Mouse (Mus musculus) hindbrain, embryonic 11.5 days (tissue): ENCODE results near the gene Ssbp3. TPM values are rescaled to one million over a fixed set of nuclear protein-coding genes. Genes with fewer than 3 reads are reported as not detected.

Experiments
- ATAC-seq: fragments of 200-750 bp; cut with Nextera tagmentation; 2 replicates; pipeline ENCODE4 v1.8.0; 2017; ENCODE audit warnings: mild to moderate bottlenecking, moderate TSS enrichment, moderate library complexity; ENCODE audit not compliant: low FRiP score
- DNase-seq: peaks from one replicate; pipeline ENCODE4 v3.0.0-alpha.2; 2015; ENCODE audit warnings: low spot score
- H3K27ac ChIP-seq: fragments of 300-500 bp; sonication (generic); 2 replicates; pipeline ENCODE4 v1.5.1; 2014; ENCODE audit warnings: mild to moderate bottlenecking, low read depth, low read length
- H3K27me3 ChIP-seq: fragments of 300-500 bp; sonication (generic); 2 replicates; pipeline ENCODE4 v1.6.1; 2014; ENCODE audit warnings: mild to moderate bottlenecking, low read length, moderate library complexity, mixed read lengths; ENCODE audit not compliant: control insufficient read depth, insufficient read depth
- H3K36me3 ChIP-seq: fragments of 300-500 bp; sonication (generic); 2 replicates; pipeline ENCODE4 v1.6.1; 2014; ENCODE audit warnings: mild to moderate bottlenecking, low read length, moderate library complexity, mixed read lengths; ENCODE audit not compliant: control insufficient read depth, insufficient read depth
- H3K4me1 ChIP-seq: fragments of 300-500 bp; sonication (generic); replicated peaks from 2 replicates; pipeline ENCODE4 v1.6.1; 2014; ENCODE audit warnings: low read length, mixed read lengths; ENCODE audit not compliant: control insufficient read depth, insufficient read depth
- H3K4me2 ChIP-seq: fragments of 300-500 bp; sonication (generic); replicated peaks from 2 replicates; pipeline ENCODE4 v1.6.1; 2014; ENCODE audit warnings: mild to moderate bottlenecking, low read depth, low read length
- H3K4me3 ChIP-seq: fragments of 300-500 bp; sonication (generic); 2 replicates; pipeline ENCODE4 v1.5.1; 2014; ENCODE audit warnings: low read depth, low read length
- H3K9ac ChIP-seq: fragments of 300-500 bp; sonication (generic); 2 replicates; pipeline ENCODE4 v1.6.1; 2014; ENCODE audit warnings: low read depth, low read length
- H3K9me3 ChIP-seq: fragments of 300-500 bp; sonication (generic); 2 replicates; pipeline ENCODE4 v1.6.1; 2016; ENCODE audit warnings: low read length; ENCODE audit not compliant: control insufficient read depth
- WGBS: fragments of 180-500 bp; shearing (Covaris S2); extraction: QIAGEN DNeasy Blood & Tissue Kit; methylation state at CpG from one replicate; pipeline ENCODE4 v1.1.7; 2014; 5-methylcytosine and 5-hydroxymethylcytosine counted together
- polyA plus RNA-seq: library from polyadenylated mRNA; unstranded; fragments of >200 nt; fragmentation: Nextera tagmentation; extraction: Ambion mirVana; gene quantifications from 2 replicates; pipeline ENCODE4 v1.2.1, GENCODE M21; 2014

Gene Ssbp3
- polyA plus RNA-seq, 1 experiment from 2014 or later, result 159 TPM

GRCm38 (mm10) chr4:107067151-107067840, 156.8 kb downstream of the Ssbp3 start:
- peaks cover 6% of the 10 kb centered on the region for H3K4me1 ChIP-seq
- peak overlapping the region; percentile 93 for H3K4me2 ChIP-seq
- DNase-seq (peak; percentile 38), ATAC-seq (peak; percentile 52)
- peak overlapping the region; percentile 91 for H3K4me3 ChIP-seq
- no peak overlapping the region for H3K27ac ChIP-seq
- peaks cover 5% of the 10 kb centered on the region; the same call in 1 of the 2 replicates for H3K36me3 ChIP-seq
- H3K9ac ChIP-seq, result peak overlapping the region; percentile 29; the same call in 1 of the 2 replicates
- WGBS, result 3% methylated on average over 33 of the region's 33 CpGs
- H3K9me3 ChIP-seq, result no peaks in the 10 kb centered on the region
- no peaks in the 10 kb centered on the region for H3K27me3 ChIP-seq

GRCm38 (mm10) chr4:107072343-107072742, 161.8 kb downstream of the Ssbp3 start:
- Histone ChIP-seq H3K4me2 (no peak overlapping the region), H3K9me3 (no peaks in the 10 kb centered on the region), H3K36me3 (no peaks in the 10 kb centered on the region), H3K9ac (no peak overlapping the region), H3K4me3 (no peak overlapping the region), H3K27ac (no peak overlapping the region), H3K27me3 (no peaks in the 10 kb centered on the region), H3K4me1 (peaks cover 3% of the 10 kb centered on the region)
- no peak for ATAC-seq
- WGBS, result 82% methylated on average over 9 of the region's 9 CpGs
- no peak for DNase-seq

GRCm38 (mm10) chr4:107075456-107075855, 165.0 kb downstream of the Ssbp3 start:
- Histone ChIP-seq H3K4me3 (no peak overlapping the region), H3K4me1 (no peaks in the 10 kb centered on the region), H3K36me3 (no peaks in the 10 kb centered on the region), H3K27ac (no peak overlapping the region), H3K27me3 (no peaks in the 10 kb centered on the region), H3K9ac (no peak overlapping the region), H3K9me3 (no peaks in the 10 kb centered on the region), H3K4me2 (no peak overlapping the region)
- 80% methylated on average over 5 of the region's 5 CpGs for WGBS
- no peak for ATAC-seq
- no peak for DNase-seq

- Histone ChIP-seq H3K4me1 (peaks cover under 1% of the 10 kb centered on the region; the same call in 1 of the 2 replicates), H3K36me3 (no peaks in the 10 kb centered on the region), H3K4me3 (no peak overlapping the region), H3K9me3 (no peaks in the 10 kb centered on the region), H3K4me2 (no peak overlapping the region), H3K27me3 (no peaks in the 10 kb centered on the region), H3K27ac (no peak overlapping the region), H3K9ac (no peak overlapping the region)
- ATAC-seq (no peak), DNase-seq (no peak)
- WGBS, result 84% methylated on average over 4 of the region's 4 CpGs
These were observed 168.4 kb downstream of the Ssbp3 start for GRCm38 (mm10) chr4:107078894-107079293.

GRCm38 (mm10) chr4:107079716-107080115, 169.2 kb downstream of the Ssbp3 start:
- Histone ChIP-seq H3K4me2 (no peak overlapping the region), H3K36me3 (no peaks in the 10 kb centered on the region), H3K27ac (no peak overlapping the region), H3K4me3 (no peak overlapping the region), H3K4me1 (peaks cover 8% of the 10 kb centered on the region; the same call in 1 of the 2 replicates), H3K27me3 (no peaks in the 10 kb centered on the region), H3K9me3 (no peaks in the 10 kb centered on the region), H3K9ac (no peak overlapping the region)
- no peak for ATAC-seq
- DNase-seq, result no peak

GRCm38 (mm10) chr4:107082185-107082584, 171.7 kb downstream of the Ssbp3 start:
- Histone ChIP-seq H3K4me2 (no peak overlapping the region), H3K27ac (no peak overlapping the region), H3K27me3 (no peaks in the 10 kb centered on the region), H3K4me1 (peaks cover 11% of the 10 kb centered on the region), H3K4me3 (no peak overlapping the region), H3K36me3 (no peaks in the 10 kb centered on the region), H3K9ac (no peak overlapping the region), H3K9me3 (no peaks in the 10 kb centered on the region)
- DNase-seq, result no peak
- ATAC-seq, result no peak
- 87% methylated on average over 3 of the region's 3 CpGs for whole genome bisulfite sequencing

GRCm38 (mm10) chr4:107083126-107083525, 172.6 kb downstream of the Ssbp3 start:
- Histone ChIP-seq H3K4me2 (no peak overlapping the region), H3K4me3 (no peak overlapping the region), H3K4me1 (peaks cover 11% of the 10 kb centered on the region), H3K36me3 (no peaks in the 10 kb centered on the region), H3K27me3 (no peaks in the 10 kb centered on the region), H3K27ac (peak overlapping the region; percentile 92; the same call in 1 of the 2 replicates), H3K9ac (no peak overlapping the region), H3K9me3 (no peaks in the 10 kb centered on the region)
- ATAC-seq (no peak), DNase-seq (no peak)
- 95% methylated on average over 4 of the region's 4 CpGs for WGBS

GRCm38 (mm10) chr4:107084343-107084742, 173.8 kb downstream of the Ssbp3 start:
- Histone ChIP-seq H3K4me1 (peaks cover 11% of the 10 kb centered on the region), H3K27ac (peak overlapping the region; percentile 92), H3K4me3 (no peak overlapping the region), H3K9ac (no peak overlapping the region), H3K27me3 (no peaks in the 10 kb centered on the region), H3K4me2 (no peak overlapping the region), H3K9me3 (no peaks in the 10 kb centered on the region), H3K36me3 (no peaks in the 10 kb centered on the region)
- DNase-seq, result no peak
- peak; percentile 71 for ATAC-seq
- 13% methylated on average over 1 of the region's 1 CpGs for WGBS

- H3K4me3 ChIP-seq, result no peak overlapping the region
- DNase-seq (peak; percentile 86), ATAC-seq (peak; percentile 94)
- no peaks in the 10 kb centered on the region for H3K36me3 ChIP-seq
- 12% methylated on average over 6 of the region's 6 CpGs for WGBS
- H3K9me3 ChIP-seq, result no peaks in the 10 kb centered on the region
- H3K27ac ChIP-seq, result peak overlapping the region; percentile 92
- no peak overlapping the region for H3K9ac ChIP-seq
- H3K4me1 ChIP-seq, result peaks cover 11% of the 10 kb centered on the region
- H3K4me2 ChIP-seq, result no peak overlapping the region
- H3K27me3 ChIP-seq, result no peaks in the 10 kb centered on the region
These were observed 174.4 kb downstream of the Ssbp3 start for GRCm38 (mm10) chr4:107084858-107085257.
